Mouse (Mus musculus): ENCODE measurements at regions not wholly inside any gene's neighbourhood (a gene's known extent, or its start where the extent isn't known, plus 50 kb on each side); places are given as distances from the start of the nearest gene placed in this dataset.

DNA sequence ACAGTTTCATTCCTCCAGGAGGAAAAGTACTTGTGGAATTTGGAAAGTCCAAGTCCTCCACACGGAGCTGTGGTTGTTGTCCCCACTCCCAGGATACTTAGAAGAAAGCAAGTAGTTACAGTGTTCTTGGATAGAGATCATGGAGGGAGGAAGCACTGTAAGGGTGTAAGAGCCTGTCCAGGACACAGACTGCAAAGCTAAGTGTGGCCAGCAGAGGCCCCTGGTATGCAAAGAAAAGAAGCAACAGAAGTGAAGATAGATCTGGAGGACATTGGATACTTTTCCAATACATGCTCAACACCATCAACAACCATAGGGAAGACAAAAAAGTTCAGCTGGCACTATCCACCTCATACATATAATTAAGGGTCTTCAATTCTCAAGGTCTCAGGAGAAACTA, 197.4 kb downstream of the Meis1 start:
- DNase-seq (ENCODE audit: low read depth, low spot score), result peak; percentile 51

DNA sequence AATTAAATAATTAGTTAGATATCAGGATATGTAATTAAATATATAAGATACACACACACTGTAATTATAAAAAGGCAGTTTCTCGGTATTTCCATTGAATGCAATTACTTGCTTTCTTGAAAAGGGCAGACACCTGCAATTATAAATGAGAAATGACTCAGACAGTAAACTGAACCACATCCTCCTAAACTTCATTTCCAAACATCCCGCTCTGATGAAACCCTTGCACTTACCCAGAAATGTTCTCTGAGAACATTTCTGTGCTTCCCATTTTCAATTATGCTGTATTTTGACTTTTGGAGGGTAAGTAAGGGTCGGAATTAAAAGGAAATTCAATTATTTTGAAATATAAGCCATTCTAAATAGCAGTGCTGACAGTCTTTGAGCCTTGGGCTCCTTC, 204.7 kb downstream of the Meis1 start:
- DNase-seq (ENCODE audit: low read depth, low spot score), result peak; percentile 12

- no peak for DNase-seq (ENCODE audit: low read depth, low spot score)
Observed at GRCm38 (mm10) chr11:18767479-18767878, 251.3 kb downstream of the Meis1 start.

GRCm38 (mm10) chr11:18766458-18767016, 252.2 kb downstream of the Meis1 start:
- no peak for DNase-seq (ENCODE audit: low read depth, low spot score)

- DNase-seq (ENCODE audit: low read depth, low spot score), result peak; percentile 7
Observed at GRCm38 (mm10) chr11:18758591-18759074, 260.2 kb downstream of the Meis1 start.

GRCm38 (mm10) chr11:18756576-18756975, 262.2 kb downstream of the Meis1 start:
- DNase-seq (ENCODE audit: low read depth, low spot score), result no peak

GRCm38 (mm10) chr11:18754732-18755525, 263.9 kb downstream of the Meis1 start:
- no peak for DNase-seq (ENCODE audit: low read depth, low spot score)

GRCm38 (mm10) chr11:18753856-18754255, 264.9 kb downstream of the Meis1 start:
- no peak for DNase-seq (ENCODE audit: low read depth, low spot score)

- DNase-seq (ENCODE audit: low read depth, low spot score), result no peak
Observed at GRCm38 (mm10) chr11:18753246-18753645, 265.5 kb downstream of the Meis1 start.

DNA sequence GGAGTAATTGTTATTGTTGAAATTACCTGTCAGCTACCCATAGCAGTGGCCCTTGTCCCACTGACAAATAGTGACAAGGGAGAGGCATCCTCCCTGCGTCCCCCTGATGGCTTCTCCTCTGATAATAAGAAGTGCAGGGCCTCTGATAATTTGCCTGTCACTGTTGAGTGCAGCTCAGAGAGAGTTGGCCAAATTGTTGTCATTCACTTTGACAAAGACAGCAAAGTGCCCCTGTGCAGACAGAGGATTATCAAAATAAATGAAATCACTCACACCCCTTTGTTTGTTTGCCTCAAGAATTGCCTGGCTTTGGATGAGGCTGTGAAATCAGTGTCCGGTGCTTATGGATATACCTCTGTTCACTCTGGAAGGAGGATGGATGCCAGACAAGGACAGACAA, 266.3 kb downstream of the Meis1 start:
- no peak for DNase-seq (ENCODE audit: low read depth, low spot score)

DNA sequence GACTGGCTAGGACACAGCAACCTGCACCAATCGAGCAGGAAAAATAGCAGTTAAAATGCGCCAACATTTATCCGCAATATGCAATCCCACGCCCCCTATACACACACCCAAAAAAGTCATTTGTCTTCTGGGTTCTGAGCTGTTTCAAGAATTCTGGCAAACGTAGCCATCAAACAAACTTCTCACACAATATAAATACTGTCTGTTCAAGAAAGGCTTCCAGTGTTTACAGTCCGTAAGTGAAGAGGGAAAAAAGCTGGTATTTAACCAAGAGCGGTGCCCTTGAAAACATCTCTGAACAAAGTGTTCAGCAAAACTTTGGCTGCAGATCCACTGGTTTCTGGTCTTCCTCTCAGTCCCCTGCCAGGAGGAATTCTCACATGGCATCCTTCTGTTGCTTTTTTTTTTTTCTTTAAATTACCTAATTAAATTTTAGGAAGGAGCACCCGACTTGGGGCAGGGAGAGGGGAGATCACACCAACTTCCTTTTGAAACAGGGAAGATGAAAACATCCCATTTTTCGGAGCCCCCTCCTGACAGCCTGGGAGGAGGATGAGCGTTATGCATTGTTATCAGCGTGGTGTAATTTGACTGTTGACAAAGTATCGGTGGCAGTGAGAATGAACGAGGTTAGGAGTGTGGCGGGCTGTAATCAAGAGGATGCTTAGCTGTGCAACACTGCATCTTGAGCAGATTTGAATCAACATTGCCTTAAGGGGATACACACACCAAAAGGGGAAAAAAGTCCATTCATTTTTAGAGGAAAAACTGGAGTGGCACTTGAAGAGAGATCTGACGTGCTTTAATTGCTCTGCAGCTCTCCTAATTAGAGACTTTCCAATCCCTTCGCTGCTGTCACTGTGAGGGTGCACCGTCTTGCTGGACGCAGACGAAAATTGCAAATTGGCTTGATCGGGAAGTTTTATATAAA, 267.6 kb downstream of the Meis1 start:
- no peak for DNase-seq (ENCODE audit: low read depth, low spot score)

DNA sequence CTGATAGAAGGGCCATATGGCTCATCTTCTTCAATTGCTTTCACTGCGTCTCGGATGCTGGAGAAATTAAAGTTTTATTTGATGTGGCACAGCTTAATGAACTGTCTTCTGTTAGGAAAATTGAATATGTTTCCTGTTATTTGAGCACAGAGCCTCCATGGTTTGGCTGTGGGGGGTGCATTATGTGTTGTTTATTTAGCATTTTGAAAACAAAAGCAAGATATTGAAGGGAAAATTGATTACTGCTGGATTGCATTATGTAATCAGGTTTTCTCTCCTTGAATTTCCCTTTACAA, 268.8 kb downstream of the Meis1 start:
- no peak for DNase-seq (ENCODE audit: low read depth, low spot score)

GRCm38 (mm10) chr11:18749265-18750079, 269.3 kb downstream of the Meis1 start:
- DNase-seq (ENCODE audit: low read depth, low spot score), result no peak

DNA sequence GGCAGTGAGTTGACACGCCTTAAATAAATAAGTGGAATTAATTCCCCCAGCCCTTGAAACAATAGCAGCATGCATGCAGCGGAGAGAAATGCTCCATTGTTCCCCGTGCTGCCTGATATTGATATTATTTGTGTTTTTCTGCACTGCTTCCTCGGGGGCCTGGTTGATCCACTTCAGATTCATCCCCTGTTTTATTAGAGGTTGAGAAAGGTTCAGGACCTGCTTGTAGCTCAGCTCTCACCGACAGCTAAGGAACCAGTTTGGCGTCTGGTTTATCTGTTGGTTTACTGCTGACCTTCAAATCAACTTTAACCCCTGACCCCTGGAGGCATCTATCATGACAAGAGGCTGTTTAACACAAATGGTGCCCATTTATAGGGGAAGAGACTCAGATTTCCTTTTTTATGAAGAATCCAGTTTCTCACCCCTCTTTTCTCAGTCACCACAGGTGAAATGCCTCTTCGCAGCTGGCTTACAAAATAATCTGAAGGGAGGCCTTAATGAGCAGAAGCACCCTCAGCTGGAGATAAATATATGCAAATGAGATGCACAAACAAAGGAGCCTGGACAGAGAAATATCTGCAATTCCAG, 270.8 kb downstream of the Meis1 start:
- DNase-seq (ENCODE audit: low read depth, low spot score), result no peak

DNA sequence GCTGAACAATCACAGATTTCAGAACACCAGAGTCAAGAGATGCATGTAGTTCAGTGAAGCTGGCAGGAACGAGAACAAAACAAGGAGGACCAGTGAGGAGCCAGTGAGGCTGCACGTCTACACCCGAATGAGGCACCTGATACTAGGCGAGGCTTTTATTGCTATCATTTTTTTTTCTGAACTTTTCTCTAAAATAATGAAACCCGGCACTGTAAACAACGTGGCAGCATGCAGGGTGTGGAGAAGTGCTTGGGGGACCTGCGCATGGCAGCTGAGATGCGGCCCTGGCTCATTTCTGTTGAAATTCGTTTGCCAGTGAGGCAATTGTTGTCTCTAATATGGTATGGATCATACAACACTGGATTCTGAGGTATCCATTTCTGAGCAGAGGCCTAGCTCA, 271.4 kb downstream of the Meis1 start:
- no peak for DNase-seq (ENCODE audit: low read depth, low spot score)

GRCm38 (mm10) chr11:18746486-18746885, 272.3 kb downstream of the Meis1 start:
- DNase-seq (ENCODE audit: low read depth, low spot score), result no peak

DNA sequence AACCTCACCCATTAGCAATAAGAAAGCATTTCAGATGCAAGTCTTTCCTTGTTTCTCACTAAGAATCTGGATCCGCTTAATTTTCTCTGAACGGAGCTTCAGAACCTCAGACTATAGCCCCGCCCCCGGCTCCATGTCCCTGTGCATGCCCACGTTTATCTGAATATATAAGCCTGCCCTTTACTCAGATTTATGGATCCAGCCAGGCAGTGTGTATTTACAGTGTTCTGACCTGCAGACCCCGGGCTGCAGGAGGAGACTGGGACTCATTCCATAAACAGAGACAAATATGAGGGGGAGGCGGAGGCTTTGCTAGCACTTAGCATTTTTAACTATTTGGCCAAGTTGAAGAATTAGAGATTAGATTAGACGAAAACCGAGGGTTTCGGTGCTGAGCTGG, 272.9 kb downstream of the Meis1 start:
- no peak for DNase-seq (ENCODE audit: low read depth, low spot score)

DNA sequence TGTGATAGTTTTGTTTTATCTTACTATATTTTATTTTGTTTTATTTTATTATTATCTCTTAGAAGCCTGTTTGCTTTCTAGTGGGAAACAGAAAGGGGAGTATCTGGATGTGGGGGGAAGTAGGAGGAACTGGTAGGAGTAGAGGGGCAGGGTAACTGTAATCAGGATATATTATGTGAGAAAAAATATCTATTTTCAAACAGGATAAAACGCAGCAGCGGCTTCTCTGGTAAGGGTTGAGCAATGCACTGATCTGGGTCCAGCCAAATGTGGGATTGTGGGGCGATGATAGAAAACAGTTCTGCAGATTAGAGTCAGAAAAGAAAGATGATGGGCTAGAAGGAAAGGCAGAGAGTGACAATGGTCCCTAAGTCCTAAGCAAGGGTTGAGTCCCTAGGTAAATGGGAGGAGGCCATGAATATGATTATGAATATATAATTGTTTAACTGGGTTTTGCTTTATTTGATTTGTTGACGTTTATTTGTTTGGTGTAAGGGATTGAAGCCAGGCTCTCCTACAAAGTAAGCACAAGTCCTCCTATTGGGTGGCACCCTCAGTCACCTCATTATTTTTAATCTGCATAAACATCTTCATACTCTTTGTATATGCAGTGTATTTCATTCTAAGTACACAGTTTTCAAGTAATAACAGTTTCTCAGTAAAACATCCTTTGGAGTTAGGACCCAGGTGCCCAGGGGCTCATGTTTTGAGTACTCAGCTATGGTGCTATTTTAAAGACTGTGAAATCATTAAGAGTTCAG, 283.7 kb downstream of the Meis1 start:
- DNase-seq (ENCODE audit: low read depth, low spot score), result no peak

GRCm38 (mm10) chr11:18734075-18734474, 284.7 kb downstream of the Meis1 start:
- no peak for DNase-seq (ENCODE audit: low read depth, low spot score)

GRCm38 (mm10) chr11:18729742-18730141, 289.0 kb downstream of the Meis1 start:
- no peak for DNase-seq (ENCODE audit: low read depth, low spot score)

All from 3T3-L1 (cell line).